Mouse (Mus musculus) erythroblast, embryonic 14.5 days (primary cell): ENCODE measurements around the gene Rerg.

Experiments
- GATA1 ChIP-seq: IDR thresholded peaks from 2 replicates; pipeline ENCODE4 v1.6.1; 2012; ENCODE audit warnings: low read length, inconsistent platforms, mixed read lengths
- TAL1 ChIP-seq: IDR thresholded peaks from 3 replicates; pipeline ENCODE4 v1.6.1; 2012; ENCODE audit warnings: low read length, inconsistent platforms, mixed read lengths

DNA sequence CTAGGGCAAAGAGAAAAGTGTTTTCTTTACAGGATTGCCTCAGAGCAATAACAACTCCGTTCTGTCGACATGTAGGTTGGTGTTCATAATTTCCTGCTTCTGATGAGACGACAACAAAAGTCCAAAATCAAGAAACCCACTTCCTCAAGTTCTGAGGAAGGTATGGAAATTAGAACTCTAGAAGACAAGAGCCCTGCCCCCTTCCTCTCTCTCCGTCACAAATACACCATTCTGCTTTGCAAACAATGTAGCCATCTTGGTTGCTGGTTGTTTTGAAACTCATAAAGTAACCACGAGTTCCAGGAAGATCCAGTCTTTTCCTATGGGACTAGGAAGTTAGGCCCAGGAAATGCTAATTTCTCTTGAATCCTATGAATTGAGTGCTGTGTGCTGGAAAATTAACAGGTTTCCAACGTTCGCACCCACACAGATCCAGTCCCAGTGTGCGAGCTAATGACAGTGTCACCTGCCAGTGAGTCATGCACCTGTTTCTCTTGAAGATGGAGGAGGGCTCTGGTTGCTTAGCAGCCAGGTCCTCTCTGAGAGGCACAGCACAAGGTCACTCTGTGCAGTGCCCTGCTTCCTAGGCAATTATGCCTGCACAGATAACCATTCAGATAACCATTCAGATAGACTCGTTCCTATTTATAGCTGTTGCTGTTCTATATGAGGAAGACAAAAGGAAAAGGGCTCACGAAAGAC, 106.9 kb downstream of the Rerg start:
- TF ChIP-seq GATA1 (no peak), TAL1 (no peak)
